Mouse (Mus musculus) ES-Bruce4 (cell line): ENCODE measurements around the gene Prrx2.

ENCODE experiments used
- CTCF ChIP-seq: IDR thresholded peaks from one replicate; pipeline ENCODE4 v1.8.1; 2011; ENCODE audit warnings: low read depth, low read length
- EP300 ChIP-seq: IDR thresholded peaks from 2 replicates; pipeline ENCODE4 v1.6.1; 2011; ENCODE audit warnings: low read depth, low read length; ENCODE audit not compliant: insufficient read depth
- POLR2A ChIP-seq: IDR thresholded peaks from one replicate; pipeline ENCODE4 v1.8.1; 2011; ENCODE audit warnings: low read length; ENCODE audit not compliant: insufficient read depth

DNA sequence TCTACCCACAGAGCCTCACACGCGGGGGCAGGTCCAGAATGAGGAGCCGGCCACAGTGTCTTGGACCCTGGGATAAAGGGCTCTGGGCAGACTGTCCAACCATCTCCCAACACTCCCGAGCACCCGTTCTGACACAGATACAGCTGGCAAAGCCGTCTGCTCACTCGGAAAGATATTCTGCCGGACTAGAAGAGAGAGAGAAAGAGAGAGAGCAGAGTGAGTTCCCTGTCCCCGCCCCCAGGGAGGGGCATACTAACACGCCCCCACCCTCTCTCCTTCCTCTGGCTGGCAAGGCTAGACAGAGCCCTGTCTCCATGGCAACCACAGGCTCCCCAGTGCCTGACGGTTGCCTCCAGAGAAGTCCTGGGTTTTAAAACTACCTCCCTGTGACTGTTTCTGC, 38.4 kb upstream of the Prrx2 start:
- TF ChIP-seq POLR2A (no peak), CTCF (no peak), EP300 (no peak)
